17 mouse cellular contexts compared by ENCODE assay signal in the genomic region with DNA sequence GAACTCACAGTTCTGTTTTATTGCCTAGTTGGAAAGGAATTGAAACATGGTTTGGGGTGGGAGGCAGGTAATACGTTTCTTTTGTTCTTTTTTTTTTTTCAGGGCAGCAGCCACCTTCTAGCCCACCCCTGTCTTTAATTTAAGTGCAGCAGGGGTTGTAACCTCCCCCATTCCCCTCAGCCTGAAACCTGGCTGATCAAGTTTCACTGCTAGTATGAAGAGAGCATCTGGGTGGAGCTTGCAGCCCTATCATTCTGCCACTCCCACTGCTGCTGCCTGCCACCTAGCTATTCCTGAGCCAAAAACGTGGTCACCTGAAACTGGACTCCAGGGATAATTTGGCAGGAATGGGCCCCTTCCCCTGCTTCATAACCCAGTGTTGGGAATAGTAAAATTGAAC. TPM values are rescaled to one million over a fixed set of nuclear protein-coding genes. Genes with fewer than 3 reads are reported as not detected.
"Had no signal": no experiment of that assay in that cellular context is flagged by ENCODE, and none has a peak within 500 bp of the region (broad histone marks: within the 10 kb centered on the region; RNA-seq: fewer than 3 reads in every experiment).

No protein-coding gene starts in this region.

RNA-seq across cellular contexts. Expression of a gene that starts 1.1 kb away (rescaled TPM):
- polyA plus RNA-seq: liver, postnatal 0 days; lung, adult 2 months; lung, embryonic 15.5 days; lung, postnatal 0 days; macrophage; midbrain, embryonic 10.5 days; midbrain, embryonic 13.5 days; midbrain, embryonic 15.5 days; midbrain, postnatal 0 days; neural tube, embryonic 12.5 days; neural tube, embryonic 14.5 days; spleen, adult 2 months; stomach, embryonic 15.5 days; stomach, postnatal 0 days; urinary bladder, adult 2 months had no signal

RNA-seq across cellular contexts. Expression of a gene that starts 17.3 kb away (rescaled TPM):
- polyA plus RNA-seq: liver, postnatal 0 days; lung, adult 2 months; lung, embryonic 15.5 days; lung, postnatal 0 days; macrophage; midbrain, embryonic 10.5 days; midbrain, embryonic 13.5 days; midbrain, embryonic 15.5 days; midbrain, postnatal 0 days; neural tube, embryonic 12.5 days; neural tube, embryonic 14.5 days; spleen, adult 2 months; stomach, embryonic 15.5 days; stomach, postnatal 0 days; thymus, adult 2 months; urinary bladder, adult 2 months had no signal

RNA-seq across cellular contexts. Expression of a gene that starts 43.0 kb away (rescaled TPM):
- polyA plus RNA-seq: liver, postnatal 0 days; lung, adult 2 months; lung, embryonic 15.5 days; lung, postnatal 0 days; macrophage; midbrain, embryonic 10.5 days; midbrain, embryonic 13.5 days; midbrain, embryonic 15.5 days; midbrain, postnatal 0 days; neural tube, embryonic 12.5 days; neural tube, embryonic 14.5 days; spleen, adult 2 months; stomach, embryonic 15.5 days; stomach, postnatal 0 days; testis, adult 2 months; thymus, adult 2 months; urinary bladder, adult 2 months had no signal
